Mouse (Mus musculus) liver, embryonic 14.5 days (tissue): ENCODE measurements around the gene Acp7.

Experiments used
- CTCF ChIP-seq: IDR thresholded peaks from 2 replicates; pipeline ENCODE4 v1.5.1; 2016; ENCODE audit warnings: antibody characterized with exemption, low read depth, control low read depth
- EP300 ChIP-seq: IDR thresholded peaks from 2 replicates; pipeline ENCODE4 v1.6.1; 2016; ENCODE audit warnings: antibody characterized with exemption, low read depth

DNA sequence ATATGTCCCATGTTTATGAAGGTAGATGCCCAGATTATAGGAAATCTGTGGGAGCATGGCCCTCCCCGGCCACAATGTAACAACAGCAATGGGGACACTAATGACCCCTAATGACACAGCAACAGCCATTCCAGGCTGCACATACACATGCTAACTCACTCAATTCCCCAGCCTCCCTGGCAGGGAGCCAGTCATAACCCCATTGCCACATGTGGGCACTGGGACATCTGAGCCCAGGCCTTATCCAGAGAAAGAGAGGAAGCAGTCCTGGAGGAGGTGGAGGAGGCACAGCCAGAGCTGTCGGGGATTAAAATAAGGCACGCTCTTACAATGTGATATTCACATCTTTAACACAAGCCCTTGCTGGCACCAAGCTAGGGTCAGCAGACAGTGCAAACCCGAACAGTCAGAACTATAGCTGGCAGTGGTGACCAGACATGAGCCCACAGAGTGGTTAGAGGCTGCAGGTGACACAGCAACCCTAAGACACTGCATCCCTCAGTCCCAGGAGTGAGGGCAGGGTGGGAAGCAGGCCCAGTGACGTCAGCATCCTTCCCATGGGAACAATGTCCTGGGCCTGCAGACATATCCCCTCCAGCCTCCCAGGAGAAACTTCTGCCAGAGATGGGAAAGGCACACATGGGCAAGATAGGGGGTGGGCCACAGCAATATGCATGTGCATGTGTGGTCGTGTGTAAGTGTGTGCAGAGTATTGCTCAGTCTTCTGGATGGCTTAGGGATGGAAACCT lies 44.3 kb downstream of the Acp7 start:
- TF ChIP-seq CTCF (no peak), EP300 (no peak)
